Mouse (Mus musculus): ENCODE measurements around the gene Ajuba. TPM values are rescaled to one million over a fixed set of nuclear protein-coding genes. Genes with fewer than 3 reads are reported as not detected.

The Ajuba gene
- total and polyA plus RNA-seq, 3 experiments, result 0.08 TPM; not detected in 1

DNA sequence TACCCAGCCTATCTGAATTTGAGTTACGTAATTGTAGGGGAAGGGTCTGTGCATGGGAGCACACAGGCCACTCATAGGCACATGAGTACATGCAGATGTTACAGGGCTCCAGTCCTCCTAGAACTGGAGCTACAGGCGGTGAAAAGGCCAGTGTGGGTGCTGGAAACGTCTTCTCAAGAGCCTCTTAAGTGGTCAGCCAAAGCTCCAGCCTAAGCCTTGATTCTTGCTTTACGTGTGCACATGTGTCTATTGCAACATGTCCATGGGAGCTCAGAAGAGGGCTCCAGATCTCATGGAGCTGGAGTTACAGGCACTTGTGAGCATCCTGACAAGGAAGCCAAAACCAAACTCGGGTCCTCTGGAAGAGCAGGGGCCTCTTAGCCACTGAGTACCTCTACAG lies 32.7 kb downstream of the Ajuba start:
- Histone ChIP-seq H3K79me2 (ENCODE audit: control insufficient read depth, insufficient read depth, low read length, poor library complexity) (no peaks in the 10 kb centered on the region), H3K27me3 (ENCODE audit: control insufficient read depth in 1 of 2, insufficient read depth in 2 of 2, low read length in 2 of 2) (no peaks in the 10 kb centered on the region), H3K4me3 (ENCODE audit: control insufficient read depth in 1 of 2, insufficient read depth in 1 of 2, low read depth in 2 of 2, low read length in 2 of 2) (no peak overlapping the region), H3K36me3 (ENCODE audit: control insufficient read depth in 1 of 2, insufficient read depth in 2 of 2, low read length in 2 of 2) (peaks cover 0 to 5% of the 10 kb centered on the region in 2 experiments; a peak in 2 of 4 replicates), H3K4me1 (ENCODE audit: control insufficient read depth in 1 of 2, insufficient read depth in 2 of 2, low read length in 2 of 2) (no peaks in the 10 kb centered on the region), H3K9me3 (replicated peaks; ENCODE audit: insufficient read depth, low read length) (no peaks in the 10 kb centered on the region), H3K27ac (ENCODE audit: control insufficient read depth, low read depth, low read length) (no peak overlapping the region), H3K9ac (ENCODE audit: control insufficient read depth, low read depth, low read length, poor library complexity, severe bottlenecking) (no peak overlapping the region)
- no peak for DNase-seq (ENCODE audit: low read depth, low spot score)
- TF ChIP-seq MEF2A (IDR thresholded peaks at IDR 0.05; ENCODE audit: extremely low read depth, insufficient replicate concordance, low read depth, low read length, poor library complexity, severe bottlenecking) (no peak), POLR2AphosphoS5 (IDR thresholded peaks at IDR 0.05; ENCODE audit: borderline replicate concordance, low read depth, low read length) (no peak)

DNA sequence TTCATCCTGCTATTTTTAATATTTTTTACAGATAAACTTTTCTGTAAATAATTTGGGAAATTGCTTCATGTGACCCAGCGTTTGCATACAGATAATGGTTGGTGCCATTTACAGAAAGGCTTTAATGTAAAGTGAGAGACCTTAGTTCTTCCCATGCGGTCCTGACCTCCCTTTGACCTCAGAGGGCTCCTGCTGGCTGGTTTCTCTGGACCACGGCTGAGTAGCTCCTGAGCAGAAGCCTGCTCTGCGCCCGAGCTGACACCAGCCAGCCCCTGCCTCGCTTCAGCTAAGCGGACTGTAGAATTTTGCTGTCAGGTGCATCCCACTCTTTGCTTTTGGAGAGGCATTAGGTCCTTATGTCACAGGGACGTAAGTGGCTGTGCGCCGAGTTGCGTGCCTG lies 36.6 kb downstream of the Ajuba start:
- Histone ChIP-seq H3K9ac (ENCODE audit: control insufficient read depth, low read depth, low read length, poor library complexity, severe bottlenecking) (no peak overlapping the region), H3K79me2 (ENCODE audit: control insufficient read depth, insufficient read depth, low read length, poor library complexity) (no peaks in the 10 kb centered on the region), H3K4me1 (ENCODE audit: control insufficient read depth in 1 of 2, insufficient read depth in 2 of 2, low read length in 2 of 2) (peaks cover 2 to 5% of the 10 kb centered on the region in 2 experiments; a peak in 2 of 4 replicates), H3K27me3 (ENCODE audit: control insufficient read depth in 1 of 2, insufficient read depth in 2 of 2, low read length in 2 of 2) (no peaks in the 10 kb centered on the region), H3K9me3 (replicated peaks; ENCODE audit: insufficient read depth, low read length) (no peaks in the 10 kb centered on the region), H3K4me3 (ENCODE audit: control insufficient read depth in 1 of 2, insufficient read depth in 1 of 2, low read depth in 2 of 2, low read length in 2 of 2) (no peak overlapping the region), H3K36me3 (ENCODE audit: control insufficient read depth in 1 of 2, insufficient read depth in 2 of 2, low read length in 2 of 2) (peaks cover 0 to 3% of the 10 kb centered on the region in 2 experiments; a peak in 1 of 4 replicates), H3K27ac (ENCODE audit: control insufficient read depth, low read depth, low read length) (no peak overlapping the region)
- no peak for DNase-seq (ENCODE audit: low read depth, low spot score)
- TF ChIP-seq CHD1 (IDR thresholded peaks at IDR 0.05; ENCODE audit: low read depth, low read length) (no peak), ZKSCAN1 (IDR thresholded peaks at IDR 0.05; ENCODE audit: low read depth, low read length) (no peak), ELF1 (IDR thresholded peaks at IDR 0.05; ENCODE audit: low read depth, low read length) (no peak), GABPA (IDR thresholded peaks at IDR 0.05; ENCODE audit: low read depth, low read length) (no peak), CTCF (IDR thresholded peaks at IDR 0.05 in 2 of 3, conservative IDR thresholded peaks at IDR 0.05 in 1 of 3; ENCODE audit: control insufficient read depth in 1 of 3, insufficient read depth in 1 of 3, low read depth in 2 of 3, low read length in 3 of 3, poor library complexity in 1 of 3, severe bottlenecking in 1 of 3) (no peak), SIN3A (IDR thresholded peaks at IDR 0.05; ENCODE audit: low read length) (no peak), HCFC1 (IDR thresholded peaks at IDR 0.05; ENCODE audit: low read depth, low read length) (no peak), MYB (IDR thresholded peaks at IDR 0.05; ENCODE audit: low read depth, low read length) (no peak), RCOR1 (IDR thresholded peaks at IDR 0.05; ENCODE audit: low read depth, low read length) (no peak), UBTF (IDR thresholded peaks at IDR 0.05; ENCODE audit: borderline replicate concordance, insufficient read depth, low read depth, low read length) (no peak), ZNF384 (IDR thresholded peaks at IDR 0.05; ENCODE audit: low read depth, low read length) (no peak), POLR2AphosphoS2 (IDR thresholded peaks at IDR 0.05; ENCODE audit: low read length) (no peak), TAL1 (IDR thresholded peaks at IDR 0.05; ENCODE audit: low read length) (no peak), GATA1 (IDR thresholded peaks at IDR 0.05; ENCODE audit: low read depth, low read length) (no peak), TCF12 (IDR thresholded peaks at IDR 0.05; ENCODE audit: low read depth, low read length) (no peak), CHD2 (IDR thresholded peaks at IDR 0.05; ENCODE audit: low read length) (no peak), KAT2A (conservative IDR thresholded peaks at IDR 0.05; ENCODE audit: low read depth, low read length) (no peak), JUND (IDR thresholded peaks at IDR 0.05; ENCODE audit: low read depth, low read length) (no peak), USF2 (IDR thresholded peaks at IDR 0.05; ENCODE audit: borderline replicate concordance in 1 of 2, insufficient read depth in 1 of 2, low read depth in 1 of 2, low read length in 2 of 2) (no peak), ZMIZ1 (IDR thresholded peaks at IDR 0.05; ENCODE audit: low read depth, low read length) (no peak)
